Mouse (Mus musculus) forebrain, embryonic 12.5 days (tissue): ENCODE measurements at regions not wholly inside any gene's neighbourhood (a gene's known extent, or its start where the extent isn't known, plus 50 kb on each side); places are given as distances from the start of the nearest gene placed in this dataset.
A peak's percentile ranks its signal among the peaks of the same experiment; 100 is the strongest.
"Not testable (repeated sequence)": the region's sequence is repeated elsewhere in the genome, so short reads cannot be mapped to it uniquely, and the experiment has no call there.

Experiments
- ATAC-seq: fragments of 200-750 bp; cut with Nextera tagmentation; 2 replicates; pipeline ENCODE4 v1.8.0; 2017; ENCODE audit warnings: moderate TSS enrichment; ENCODE audit not compliant: low FRiP score
- H3K27ac ChIP-seq: fragments of 300-500 bp; sonication (generic); 2 replicates; pipeline ENCODE4 v1.5.1; 2016; ENCODE audit warnings: mild to moderate bottlenecking
- H3K27me3 ChIP-seq: fragments of 300-500 bp; sonication (generic); 2 replicates; pipeline ENCODE4 v1.6.1; 2016; ENCODE audit warnings: mild to moderate bottlenecking
- H3K36me3 ChIP-seq: fragments of 300-500 bp; sonication (generic); replicated peaks from 2 replicates; pipeline ENCODE4 v1.6.1; 2016; ENCODE audit warnings: mild to moderate bottlenecking
- H3K4me1 ChIP-seq: fragments of 300-500 bp; sonication (generic); 2 replicates; pipeline ENCODE4 v1.6.1; 2016
- H3K4me2 ChIP-seq: fragments of 300-500 bp; sonication (generic); 2 replicates; pipeline ENCODE4 v1.6.1; 2016; ENCODE audit warnings: mild to moderate bottlenecking, moderate library complexity
- H3K4me3 ChIP-seq: fragments of 300-500 bp; sonication (generic); replicated peaks from 2 replicates; pipeline ENCODE4 v1.5.1; 2016; ENCODE audit warnings: mild to moderate bottlenecking
- H3K9ac ChIP-seq: fragments of 300-500 bp; sonication (generic); 2 replicates; pipeline ENCODE4 v1.6.1; 2016; ENCODE audit warnings: mild to moderate bottlenecking
- H3K9me3 ChIP-seq: fragments of 300-500 bp; sonication (generic); 2 replicates; pipeline ENCODE4 v1.6.1; 2016
- WGBS: fragments of 180-500 bp; shearing (Covaris S2); methylation state at CpG from one replicate; pipeline ENCODE4 v1.1.7; 2016; 5-methylcytosine and 5-hydroxymethylcytosine counted together

- no peak overlapping the region for H3K27ac ChIP-seq
- H3K9ac ChIP-seq = no peak overlapping the region
- no peaks in the 10 kb centered on the region for H3K27me3 ChIP-seq
- H3K4me1 ChIP-seq = no peaks in the 10 kb centered on the region
- ATAC-seq = no peak
- H3K4me2 ChIP-seq = no peak overlapping the region
- WGBS = 97% methylated on average over 1 of the region's 1 CpGs
- no peaks in the 10 kb centered on the region for H3K36me3 ChIP-seq
- no peak overlapping the region for H3K4me3 ChIP-seq
- H3K9me3 ChIP-seq = no peaks in the 10 kb centered on the region
Measured at GRCm38 (mm10) chr6:67790742-67791141, 255.1 kb upstream of the Tacstd2 start.

GRCm38 (mm10) chr6:67787091-67787765 is 251.6 kb upstream of the Tacstd2 start:
- H3K36me3 ChIP-seq = no peaks in the 10 kb centered on the region
- no peak for ATAC-seq
- 66% methylated on average over 7 of the region's 7 CpGs for WGBS
- no peaks in the 10 kb centered on the region for H3K4me1 ChIP-seq
- H3K4me3 ChIP-seq = no peak overlapping the region
- H3K4me2 ChIP-seq = no peak overlapping the region
- no peak overlapping the region for H3K9ac ChIP-seq
- no peaks in the 10 kb centered on the region for H3K9me3 ChIP-seq
- no peak overlapping the region for H3K27ac ChIP-seq
- H3K27me3 ChIP-seq = no peaks in the 10 kb centered on the region

GRCm38 (mm10) chr6:67778883-67779282 is 243.3 kb upstream of the Tacstd2 start:
- 83% methylated on average over 4 of the region's 4 CpGs for WGBS
- Histone ChIP-seq H3K4me3 (no peak overlapping the region), H3K27me3 (no peaks in the 10 kb centered on the region), H3K4me1 (no peaks in the 10 kb centered on the region), H3K9me3 (no peaks in the 10 kb centered on the region), H3K27ac (no peak overlapping the region), H3K9ac (no peak overlapping the region), H3K36me3 (no peaks in the 10 kb centered on the region), H3K4me2 (no peak overlapping the region)
- no peak for ATAC-seq

- not testable (repeated sequence) for H3K9ac ChIP-seq, H3K27me3 ChIP-seq, ATAC-seq, H3K9me3 ChIP-seq, H3K4me1 ChIP-seq, H3K4me3 ChIP-seq, H3K27ac ChIP-seq, H3K36me3 ChIP-seq, H3K4me2 ChIP-seq
- WGBS = 74% methylated on average over 1 of the region's 1 CpGs
Measured at GRCm38 (mm10) chr6:67754102-67754501, 218.5 kb upstream of the Tacstd2 start.

- Histone ChIP-seq H3K4me3 (no peak overlapping the region), H3K27ac (no peak overlapping the region), H3K9ac (no peak overlapping the region), H3K9me3 (no peaks in the 10 kb centered on the region), H3K36me3 (no peaks in the 10 kb centered on the region), H3K27me3 (no peaks in the 10 kb centered on the region), H3K4me1 (no peaks in the 10 kb centered on the region), H3K4me2 (no peak overlapping the region)
- no peak for ATAC-seq
- 61% methylated on average over 1 of the region's 1 CpGs for WGBS
Measured at GRCm38 (mm10) chr6:67725611-67726010, 190.0 kb upstream of the Tacstd2 start.

GRCm38 (mm10) chr6:67698952-67699351 is 163.4 kb upstream of the Tacstd2 start:
- not testable (repeated sequence) for H3K4me2 ChIP-seq, H3K36me3 ChIP-seq, H3K27me3 ChIP-seq, H3K9me3 ChIP-seq, H3K4me1 ChIP-seq, H3K27ac ChIP-seq, H3K4me3 ChIP-seq, H3K9ac ChIP-seq, ATAC-seq
- WGBS = 19% methylated on average over 6 of the region's 7 CpGs

GRCm38 (mm10) chr6:67690997-67691396 is 155.4 kb upstream of the Tacstd2 start:
- WGBS = 73% methylated on average over 3 of the region's 3 CpGs
- H3K4me3 ChIP-seq, H3K36me3 ChIP-seq, H3K9ac ChIP-seq, ATAC-seq, H3K27ac ChIP-seq, H3K4me1 ChIP-seq, H3K27me3 ChIP-seq, H3K4me2 ChIP-seq, H3K9me3 ChIP-seq: not testable (repeated sequence)

- H3K27ac ChIP-seq, H3K4me2 ChIP-seq, H3K9ac ChIP-seq, ATAC-seq, H3K4me1 ChIP-seq, H3K27me3 ChIP-seq, H3K9me3 ChIP-seq, H3K4me3 ChIP-seq, H3K36me3 ChIP-seq: not testable (repeated sequence)
- 68% methylated on average over 3 of the region's 3 CpGs for WGBS
Measured at GRCm38 (mm10) chr6:67683105-67683504, 147.5 kb upstream of the Tacstd2 start.

- not testable (repeated sequence) for H3K9ac ChIP-seq, H3K27ac ChIP-seq, H3K4me3 ChIP-seq, H3K27me3 ChIP-seq, H3K4me2 ChIP-seq, H3K4me1 ChIP-seq, H3K9me3 ChIP-seq, H3K36me3 ChIP-seq, ATAC-seq
- WGBS = 59% methylated on average over 9 of the region's 10 CpGs
Measured at GRCm38 (mm10) chr6:67681641-67682040, 146.0 kb upstream of the Tacstd2 start.

GRCm38 (mm10) chr6:67679106-67679505 is 143.5 kb upstream of the Tacstd2 start:
- not testable (repeated sequence) for H3K4me3 ChIP-seq, H3K4me2 ChIP-seq, H3K36me3 ChIP-seq, ATAC-seq, H3K4me1 ChIP-seq, H3K27me3 ChIP-seq, H3K9me3 ChIP-seq, H3K27ac ChIP-seq, H3K9ac ChIP-seq
- WGBS = 27% methylated on average over 1 of the region's 1 CpGs

- H3K36me3 ChIP-seq, H3K9ac ChIP-seq, H3K4me1 ChIP-seq, H3K27ac ChIP-seq, H3K4me3 ChIP-seq, ATAC-seq, H3K27me3 ChIP-seq, H3K9me3 ChIP-seq, H3K4me2 ChIP-seq: not testable (repeated sequence)
- 80% methylated on average over 4 of the region's 4 CpGs for WGBS
Measured at GRCm38 (mm10) chr6:67674717-67675116, 139.1 kb upstream of the Tacstd2 start.

- not testable (repeated sequence) for H3K9me3 ChIP-seq, H3K27me3 ChIP-seq, H3K36me3 ChIP-seq, H3K4me1 ChIP-seq, H3K4me2 ChIP-seq, H3K27ac ChIP-seq, H3K9ac ChIP-seq, H3K4me3 ChIP-seq
- WGBS = 70% methylated on average over 2 of the region's 2 CpGs
- peak; percentile 41; the same call in 1 of the 2 replicates for ATAC-seq
Measured at GRCm38 (mm10) chr6:67673316-67673715, 137.7 kb upstream of the Tacstd2 start.

GRCm38 (mm10) chr6:67668073-67668472 is 132.5 kb upstream of the Tacstd2 start:
- not testable (repeated sequence) for H3K4me2 ChIP-seq, ATAC-seq, H3K9ac ChIP-seq, H3K9me3 ChIP-seq, H3K36me3 ChIP-seq, H3K4me1 ChIP-seq, H3K27me3 ChIP-seq, H3K27ac ChIP-seq, H3K4me3 ChIP-seq
- 84% methylated on average over 8 of the region's 8 CpGs for WGBS
